Mouse (Mus musculus) liver (tissue): Measurements from ENCODE around the gene Gramd1a.

Experiments used
- DNase-seq: peaks from one replicate; pipeline ENCODE4 v3.0.0-alpha.2; 2020; ENCODE audit warnings: mixed read lengths

Gramd1a gene

DNA sequence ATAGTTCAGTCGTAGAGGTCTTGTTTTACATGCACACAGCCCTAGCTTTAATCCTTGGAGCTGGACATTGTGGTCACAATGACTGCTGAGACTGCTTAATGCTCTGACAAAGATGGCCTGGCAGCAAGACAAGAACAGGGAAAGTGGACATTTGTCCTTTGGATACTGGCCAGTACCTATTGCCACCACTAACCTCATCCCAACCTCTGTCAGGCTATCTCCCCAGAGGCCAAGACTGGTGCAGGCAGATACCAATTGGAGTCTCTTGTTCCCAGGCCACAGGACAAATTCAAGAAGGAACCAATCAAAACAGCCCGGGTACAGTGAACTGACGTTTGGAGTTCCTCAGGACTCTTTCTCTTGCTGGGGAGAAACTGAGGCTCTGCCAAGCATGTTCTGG is 67.5 kb downstream of the Gramd1a start:
- DNase-seq: no peak

- no peak for DNase-seq
These were observed 68.4 kb downstream of the Gramd1a start for GRCm38 (mm10) chr7:31087262-31087661.

DNA sequence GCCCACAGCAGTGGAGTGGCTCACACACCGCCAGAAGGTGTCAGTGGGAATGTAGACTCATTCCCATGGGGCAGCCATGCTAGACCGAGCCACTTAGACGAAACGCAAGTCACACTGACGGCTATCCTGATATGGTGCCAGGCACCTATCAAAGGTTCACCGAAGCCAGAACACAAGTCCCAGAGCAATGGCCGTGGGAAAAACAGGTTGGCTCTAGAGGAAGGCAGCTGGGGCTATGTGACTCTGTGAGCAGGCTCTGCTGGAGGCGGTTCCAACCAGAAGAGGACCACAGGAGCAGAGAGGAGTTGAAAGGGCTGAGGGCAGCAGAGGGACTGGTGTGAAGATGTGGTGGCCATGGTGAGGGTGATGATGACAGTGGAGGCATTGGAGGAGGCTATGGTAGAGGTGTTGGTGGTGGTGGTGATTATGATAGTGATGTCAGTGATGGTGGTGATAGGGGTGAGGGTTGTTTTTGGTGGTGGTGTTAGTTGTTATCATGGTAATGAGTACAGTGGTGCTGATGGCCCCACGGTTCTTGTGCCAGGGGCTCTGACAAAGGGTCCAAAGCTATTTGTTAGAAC is 69.4 kb downstream of the Gramd1a start:
- no peak for DNase-seq

DNA sequence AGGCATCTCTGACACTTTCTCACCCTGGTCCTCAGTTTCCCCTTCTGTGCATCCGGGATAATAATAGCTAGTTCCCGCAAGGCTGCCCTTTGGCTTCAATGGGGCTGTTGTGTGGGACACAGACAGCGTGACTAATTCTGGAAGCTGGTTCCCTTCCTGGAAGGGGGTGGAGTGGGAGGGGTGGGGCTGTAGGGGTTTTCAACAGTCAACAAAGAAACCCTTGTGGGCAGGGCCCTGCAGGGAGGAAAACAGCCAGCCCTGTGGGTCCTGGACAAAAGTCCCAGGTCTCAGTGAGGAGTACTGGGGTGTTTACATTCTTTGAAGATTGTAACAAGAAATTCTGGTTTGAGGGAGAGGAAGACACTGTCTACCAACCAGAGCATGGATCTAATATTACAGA is 70.5 kb downstream of the Gramd1a start:
- DNase-seq: peak; percentile 19

- DNase-seq: no peak
These were observed 71.6 kb downstream of the Gramd1a start for GRCm38 (mm10) chr7:31084140-31084539.

DNA sequence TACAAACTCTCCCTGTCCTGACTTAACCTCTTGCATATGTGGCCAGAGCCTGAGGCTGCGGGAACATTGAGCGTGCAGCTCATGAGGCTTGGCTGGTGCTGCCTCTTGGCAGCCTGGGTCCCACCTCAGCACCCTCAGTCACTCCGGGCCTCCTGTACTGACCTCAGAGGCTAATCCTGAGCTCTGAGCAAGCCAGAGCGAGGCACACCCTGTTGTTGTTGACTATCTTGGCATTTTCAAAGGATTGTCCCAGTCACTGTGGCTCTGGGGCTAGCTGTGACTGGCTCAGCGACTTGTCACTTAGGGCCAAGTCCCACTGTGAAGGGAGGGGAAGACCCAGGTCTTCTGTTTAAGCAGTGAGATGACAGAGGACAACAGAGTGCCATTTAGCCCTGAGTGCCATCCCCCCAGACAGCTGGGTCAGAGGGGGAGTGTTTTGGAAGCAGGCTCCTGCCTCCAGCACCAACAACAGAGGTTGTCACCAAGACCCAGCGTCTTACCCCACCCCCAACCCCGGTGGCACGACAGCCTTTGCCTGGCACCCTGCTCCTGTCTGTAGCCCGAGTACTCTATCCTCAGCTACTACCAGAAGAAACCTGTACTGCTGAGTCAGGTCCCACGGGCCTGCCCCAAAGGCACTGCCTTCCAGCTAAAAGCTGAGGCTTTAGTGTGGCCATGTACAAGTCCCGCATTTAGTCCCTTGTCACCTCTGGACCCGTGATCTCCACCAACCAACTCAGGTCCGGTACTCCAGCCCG is 72.7 kb downstream of the Gramd1a start:
- no peak for DNase-seq

DNA sequence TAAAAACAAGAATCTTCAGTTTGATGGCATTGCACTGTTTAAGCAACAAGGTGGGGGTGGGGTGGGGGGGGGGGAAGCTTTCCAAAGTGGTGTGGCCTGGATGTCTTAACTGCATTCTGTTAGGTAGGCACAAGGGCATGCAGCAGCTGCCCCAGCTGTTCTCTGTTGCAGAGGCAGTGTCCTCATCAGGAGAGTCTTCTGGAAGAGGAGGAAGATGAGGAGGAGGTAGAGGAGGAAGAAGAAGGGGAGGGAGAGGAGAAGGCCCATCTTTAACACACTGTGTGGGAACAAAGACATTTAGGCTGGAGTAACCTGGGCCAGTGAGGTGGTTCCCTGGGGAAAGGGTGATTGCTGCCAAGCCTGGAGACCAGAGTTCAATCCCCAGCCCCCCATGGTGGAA is 73.6 kb downstream of the Gramd1a start:
- no peak for DNase-seq

DNA sequence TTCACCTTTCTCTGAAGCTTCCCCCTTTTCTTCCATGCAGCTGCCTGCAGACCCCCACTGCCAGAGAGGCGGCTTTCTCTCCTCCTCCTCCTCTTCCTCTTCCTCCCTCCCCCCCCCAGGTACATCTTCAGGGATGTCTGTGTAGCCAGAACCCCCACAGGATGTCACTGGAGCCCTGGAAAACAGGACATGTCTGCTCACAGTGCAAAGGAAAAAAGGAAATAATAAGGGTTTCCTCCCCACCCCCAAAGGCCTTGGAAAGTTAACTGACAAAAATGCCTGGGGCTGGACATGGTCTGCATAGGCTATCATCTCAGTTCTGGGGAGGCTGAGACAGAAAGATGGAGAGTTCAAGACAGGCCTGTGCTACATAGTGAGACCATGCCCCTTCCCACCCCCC is 74.6 kb downstream of the Gramd1a start:
- no peak for DNase-seq

DNA sequence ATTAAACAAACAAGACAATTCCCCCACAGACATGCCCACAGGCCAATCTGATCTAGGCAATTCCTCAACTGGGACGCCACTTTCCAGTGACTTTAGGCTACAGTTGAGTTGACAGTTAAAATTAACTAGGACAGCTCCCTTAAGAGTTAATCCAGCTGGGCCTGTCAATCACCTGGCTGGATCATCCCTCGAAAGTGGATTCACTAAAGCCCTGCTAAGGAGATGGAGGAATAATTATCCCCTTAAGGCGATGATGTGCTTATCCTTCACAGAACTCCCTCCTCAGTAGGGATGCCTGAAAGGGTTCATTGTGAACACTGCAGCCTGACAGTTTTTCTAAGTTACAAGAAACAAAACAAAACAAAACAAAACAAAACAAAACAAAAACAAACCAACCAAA is 75.1 kb downstream of the Gramd1a start:
- DNase-seq: no peak
